Mouse (Mus musculus) ovary, postnatal 36 days (tissue): ENCODE measurements around the gene Rbbp9.

Experiments
- DNase-seq: peaks from one replicate; pipeline ENCODE4 v3.0.0; 2022; ENCODE audit warnings: low spot score, mixed read lengths

Rbbp9 gene

DNA sequence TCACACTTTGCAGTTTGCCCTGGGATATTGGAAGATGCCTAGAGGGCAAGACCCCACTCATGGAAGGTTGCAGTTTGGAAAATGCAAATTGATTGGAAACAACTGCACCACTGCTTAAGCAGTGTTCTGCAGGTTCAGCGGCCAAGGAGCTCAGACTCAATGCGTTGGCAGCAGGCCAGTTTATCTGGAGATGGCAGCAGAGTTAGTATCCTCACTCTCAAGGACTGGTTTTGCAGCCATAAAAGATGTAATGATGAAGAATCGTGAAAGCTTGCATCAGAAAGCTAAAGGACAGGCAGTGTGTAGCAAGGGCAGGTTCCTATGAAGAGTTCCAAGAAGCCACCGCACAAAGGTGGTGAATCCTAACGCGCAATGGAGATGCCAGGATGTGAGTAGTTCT, 48.5 kb downstream of the Rbbp9 start:
- DNase-seq, result no peak
